Mouse (Mus musculus): Measurements from ENCODE around the gene Magi2.
A peak's percentile ranks its signal among the peaks of the same experiment; 100 is the strongest.
"Not testable (repeated sequence)": the region's sequence is repeated elsewhere in the genome, so short reads cannot be mapped to it uniquely, and the experiment has no call there.

Magi2 gene

DNA sequence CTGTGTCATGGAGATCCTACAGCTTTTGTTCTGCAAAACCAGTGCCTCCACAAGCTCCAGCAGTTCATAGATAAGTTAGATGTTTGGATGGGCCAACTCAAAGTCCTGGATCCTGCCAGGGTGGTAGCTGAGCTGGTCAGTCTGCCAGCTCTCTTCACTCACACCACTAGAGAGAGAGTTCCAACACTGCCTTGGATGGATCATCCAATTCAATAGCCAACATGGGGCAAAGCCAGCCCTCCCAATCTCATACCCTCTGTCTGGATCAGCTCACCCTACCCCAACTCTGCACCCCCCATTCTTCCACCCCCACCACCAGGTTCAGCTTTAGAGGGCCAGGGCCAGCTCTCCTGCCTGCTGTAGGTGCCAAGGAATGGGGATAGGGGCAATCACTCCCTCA is 235.7 kb downstream of the Magi2 start:
- DNase-seq: no peak

DNA sequence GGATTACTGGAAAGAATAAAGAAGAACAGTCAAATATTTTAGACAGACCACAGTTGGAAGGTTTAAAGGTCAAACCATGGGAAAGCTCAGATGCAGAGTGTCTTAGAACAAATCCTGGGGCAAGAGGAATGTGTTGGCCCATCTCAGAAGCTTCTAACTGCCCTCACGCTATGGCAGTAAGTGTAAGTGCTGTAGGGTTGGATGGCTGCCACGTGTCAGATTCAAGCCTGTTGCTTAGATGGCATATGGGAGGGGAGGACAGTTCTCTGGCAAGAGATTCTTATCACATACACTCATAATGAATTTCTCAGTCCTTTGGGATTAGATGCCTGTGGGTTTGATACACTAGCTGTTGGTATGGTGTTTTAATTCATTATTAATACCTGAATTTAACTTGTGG is 238.5 kb downstream of the Magi2 start:
- DNase-seq: peak; percentile 10

DNA sequence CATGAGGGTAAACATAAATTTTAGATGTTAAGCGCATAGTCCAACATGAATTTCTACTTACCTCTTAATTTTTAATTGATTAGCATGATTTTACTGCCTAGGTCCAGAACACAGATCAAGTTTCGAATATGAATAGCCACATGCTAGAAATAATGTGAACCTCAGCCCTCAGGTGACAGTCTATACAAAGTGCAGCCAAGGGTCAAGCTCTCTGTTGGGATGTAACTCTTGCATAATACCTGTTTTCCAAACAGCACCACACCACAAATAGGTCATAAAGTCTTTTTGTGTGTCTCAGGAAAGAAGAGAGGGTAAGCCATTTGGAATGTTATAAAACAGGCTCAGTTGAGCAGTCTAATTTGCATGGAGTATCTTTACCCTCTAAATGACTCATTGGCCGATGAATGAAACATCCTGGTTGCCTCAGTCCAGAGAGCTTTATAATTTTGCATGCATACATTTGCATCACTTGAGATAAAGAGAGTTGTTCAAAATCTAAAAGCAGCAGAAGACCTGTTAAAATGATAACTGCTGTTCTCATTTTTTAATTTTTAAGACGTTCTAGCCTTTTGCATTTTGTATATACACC is 246.1 kb downstream of the Magi2 start:
- DNase-seq: no peak

DNA sequence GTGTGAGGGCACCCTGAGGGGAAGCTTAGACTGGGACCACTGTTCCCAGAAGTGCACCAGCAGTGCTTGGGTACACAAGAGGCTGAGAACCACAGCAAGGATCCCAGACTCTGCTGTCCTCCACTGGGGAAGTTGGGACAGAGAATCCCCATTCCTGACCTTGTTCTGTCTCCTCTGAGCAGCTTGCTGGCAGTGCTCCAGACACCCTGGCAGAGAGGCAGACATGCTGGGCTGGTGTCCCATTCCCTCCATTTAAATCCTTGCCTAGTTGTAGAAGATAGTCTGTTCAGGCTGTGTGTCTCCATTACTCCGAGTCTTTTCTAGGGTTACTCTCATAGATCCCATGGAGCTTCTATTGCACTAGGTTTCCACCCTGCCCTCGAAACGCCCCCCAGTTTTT is 256.1 kb downstream of the Magi2 start:
- DNase-seq: peak; percentile 80

DNA sequence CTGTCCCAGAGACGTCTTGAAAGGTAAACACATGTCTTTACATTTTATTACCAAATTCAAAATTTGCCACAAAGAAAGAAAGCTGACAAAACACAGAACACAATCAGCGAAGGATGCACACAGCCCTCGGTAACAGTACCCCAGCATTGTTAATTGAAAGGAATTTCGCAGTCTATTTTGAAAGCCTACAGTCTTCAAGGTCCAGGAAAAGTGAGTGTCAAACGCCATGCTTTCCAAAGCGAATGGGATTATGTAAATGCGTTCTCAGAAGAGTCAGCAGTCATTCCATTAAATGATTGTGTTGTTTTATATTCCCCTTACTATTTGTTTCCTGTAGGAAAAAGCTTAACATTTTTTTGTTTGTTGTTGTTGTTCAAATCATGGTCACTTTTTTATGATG is 261.1 kb downstream of the Magi2 start:
- no peak for DNase-seq

DNA sequence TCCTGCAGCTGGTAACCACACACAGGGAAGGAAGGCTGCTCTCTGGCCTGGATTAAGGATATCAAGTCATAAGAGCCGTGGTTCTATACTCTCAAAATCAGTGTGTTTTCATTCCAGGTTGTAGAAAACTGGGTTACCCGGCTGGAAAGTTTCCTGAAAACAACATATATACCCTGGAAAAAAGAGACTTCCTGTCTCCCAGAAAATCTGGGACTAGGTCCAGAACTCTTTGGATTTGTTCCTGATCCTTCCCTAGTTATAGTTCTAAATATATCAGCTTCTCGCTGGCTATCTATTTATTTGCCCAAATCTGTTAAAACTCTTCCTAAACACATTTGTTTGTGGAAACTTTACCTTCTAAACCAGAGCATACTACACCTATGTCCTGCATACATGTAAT is 274.2 kb downstream of the Magi2 start:
- peak; percentile 7 for DNase-seq

DNA sequence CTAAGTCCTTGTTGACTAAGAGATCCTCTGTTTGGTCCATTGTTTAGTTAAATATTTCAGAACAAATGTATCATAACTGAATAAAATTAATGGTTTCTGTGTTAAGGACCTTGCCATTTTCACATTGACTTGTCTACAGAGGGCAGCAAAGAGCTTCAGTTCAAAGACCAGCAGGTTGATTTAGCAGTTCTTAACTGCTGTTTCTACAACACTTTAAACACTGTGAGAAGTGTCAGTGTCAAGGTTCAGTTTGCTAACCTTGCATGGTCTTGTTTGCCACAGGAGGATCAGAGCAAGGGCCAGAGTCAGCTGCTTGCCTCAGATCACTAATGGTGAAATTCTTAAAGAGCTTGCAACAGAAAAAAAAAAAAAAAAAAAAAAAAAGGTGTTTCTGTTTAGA is 295.3 kb downstream of the Magi2 start:
- DNase-seq: no peak

DNA sequence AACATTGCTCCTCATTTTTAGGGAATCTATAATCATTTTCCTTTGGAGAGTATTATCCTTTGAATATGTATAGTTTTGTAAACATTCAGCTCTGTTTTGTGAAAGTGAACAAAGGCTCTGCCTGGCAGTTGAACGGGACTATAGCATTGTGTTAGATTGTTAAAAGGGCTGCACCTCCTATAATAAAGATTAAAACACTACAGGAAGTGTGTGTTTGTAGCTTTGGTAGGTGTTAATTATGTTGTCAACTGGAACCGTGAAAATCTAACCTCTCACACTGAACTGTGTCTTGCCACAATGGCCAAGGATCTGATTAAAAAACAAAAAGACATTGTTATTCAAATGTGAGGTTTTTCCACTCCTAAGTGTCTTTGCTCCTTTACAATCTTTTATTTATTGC is 312.5 kb downstream of the Magi2 start:
- no peak for DNase-seq

DNA sequence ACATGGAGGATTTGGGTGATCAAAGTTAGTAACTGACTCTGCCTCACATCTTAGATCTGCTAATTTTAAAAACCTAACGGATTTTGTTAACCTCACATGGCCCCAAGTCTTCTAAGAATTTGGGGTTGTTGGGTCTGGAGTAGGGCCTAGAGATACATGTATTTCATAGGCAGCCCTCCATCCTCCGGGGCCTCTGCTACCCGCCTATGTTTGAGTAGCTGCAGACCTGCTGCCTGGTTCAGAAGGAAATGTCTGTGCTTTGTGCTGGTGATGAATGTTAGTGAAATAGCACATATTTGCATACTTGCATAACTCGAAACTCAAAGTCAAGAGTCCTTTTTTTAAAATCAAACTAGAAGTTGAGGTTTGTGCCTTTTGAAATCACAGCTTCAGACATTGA is 319.6 kb downstream of the Magi2 start:
- DNase-seq: no peak

DNA sequence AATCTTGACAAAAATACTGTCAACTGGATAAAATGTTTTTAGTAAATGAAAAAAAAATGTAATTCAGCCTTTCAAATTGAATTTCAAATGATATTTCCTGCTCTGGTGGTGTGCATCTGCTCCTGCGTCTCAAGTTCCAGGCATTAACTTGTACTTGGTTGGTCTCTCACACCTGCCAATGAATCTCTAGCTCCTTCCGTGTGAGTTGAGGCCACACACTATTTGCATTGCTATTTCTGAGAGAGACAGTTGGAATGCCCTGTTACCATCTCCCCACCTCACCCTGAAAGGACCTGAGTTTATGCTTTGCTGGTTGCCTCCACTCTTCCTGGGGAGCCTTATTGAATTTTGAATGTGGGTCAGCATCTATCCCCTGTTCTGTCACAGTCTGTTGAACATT is 320.1 kb downstream of the Magi2 start:
- DNase-seq: no peak

DNA sequence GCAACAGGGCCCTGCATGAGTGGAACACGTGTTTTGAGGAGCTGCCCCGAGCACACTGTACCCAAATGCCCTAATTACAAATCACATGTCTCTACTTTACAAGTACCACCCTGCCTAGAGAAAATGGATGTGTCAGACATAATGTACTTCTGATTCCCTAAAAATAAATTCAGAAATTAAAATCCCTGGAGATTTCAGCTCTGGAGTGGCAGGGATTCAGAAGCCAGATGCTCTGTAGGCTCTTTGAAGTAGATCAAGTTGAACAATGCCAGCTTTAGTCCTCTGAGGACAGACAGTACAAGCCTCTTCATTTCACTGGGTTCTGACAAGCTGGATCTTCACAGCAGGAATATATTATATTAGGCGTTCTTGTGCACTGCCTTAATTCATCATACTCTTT is 326.7 kb downstream of the Magi2 start:
- no peak for DNase-seq

DNA sequence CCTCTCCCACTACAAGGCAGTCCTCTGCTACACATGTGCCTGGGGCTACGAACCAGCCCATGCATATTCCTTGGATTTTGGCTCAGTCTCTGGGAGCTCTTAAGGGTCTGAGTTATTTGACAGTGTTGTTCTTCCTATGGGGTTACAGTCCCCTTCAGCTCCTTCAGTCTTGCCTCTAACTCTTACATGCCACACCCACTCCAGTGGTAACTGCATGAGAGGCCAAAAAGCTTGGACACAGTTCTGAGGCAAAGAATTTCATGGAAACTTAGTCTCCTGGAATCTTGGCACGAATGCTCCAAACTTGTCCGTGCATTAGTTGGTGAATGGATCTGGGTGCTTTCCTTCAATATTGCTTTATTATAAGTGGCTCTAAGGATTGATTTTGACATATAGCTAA is 338.8 kb downstream of the Magi2 start:
- no peak for DNase-seq

DNA sequence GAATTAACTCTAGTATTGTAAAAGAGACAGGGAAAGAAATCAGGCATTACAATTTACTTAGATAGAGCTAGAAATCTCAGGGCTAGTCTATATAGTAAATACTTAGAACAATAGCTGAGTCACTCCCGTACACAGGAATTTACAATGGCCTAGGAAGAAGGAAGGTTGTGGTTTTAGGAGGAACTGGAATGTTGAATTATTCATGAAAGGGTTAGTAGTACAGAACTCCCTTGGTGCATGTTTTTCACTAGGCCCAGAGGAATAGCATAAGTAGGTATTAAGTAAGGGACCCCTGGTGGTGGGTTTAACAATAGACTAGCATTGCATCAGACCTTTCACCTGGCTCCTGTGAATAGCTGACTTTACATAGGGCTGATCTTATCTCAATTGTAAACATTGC is 339.3 kb downstream of the Magi2 start:
- not testable (repeated sequence) for DNase-seq

DNA sequence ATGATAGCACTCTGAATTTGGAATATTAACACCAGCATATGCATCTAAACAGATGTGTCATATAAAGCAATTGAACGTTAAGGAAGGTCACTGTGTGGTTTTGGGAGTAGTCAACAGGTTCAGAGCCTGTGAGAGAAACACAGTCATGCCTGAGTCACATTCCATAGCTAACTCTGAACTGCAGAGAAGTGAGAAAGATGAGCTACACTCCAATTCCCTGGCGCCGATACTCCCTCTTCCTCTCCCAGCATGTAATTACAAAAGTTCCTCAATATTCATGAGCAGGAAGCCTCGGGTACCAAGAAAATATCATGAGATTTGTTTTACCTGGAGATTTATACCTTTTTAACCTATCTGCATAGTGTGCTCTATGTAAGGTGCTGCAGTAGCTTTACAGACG is 380.9 kb downstream of the Magi2 start:
- no peak for DNase-seq

DNA sequence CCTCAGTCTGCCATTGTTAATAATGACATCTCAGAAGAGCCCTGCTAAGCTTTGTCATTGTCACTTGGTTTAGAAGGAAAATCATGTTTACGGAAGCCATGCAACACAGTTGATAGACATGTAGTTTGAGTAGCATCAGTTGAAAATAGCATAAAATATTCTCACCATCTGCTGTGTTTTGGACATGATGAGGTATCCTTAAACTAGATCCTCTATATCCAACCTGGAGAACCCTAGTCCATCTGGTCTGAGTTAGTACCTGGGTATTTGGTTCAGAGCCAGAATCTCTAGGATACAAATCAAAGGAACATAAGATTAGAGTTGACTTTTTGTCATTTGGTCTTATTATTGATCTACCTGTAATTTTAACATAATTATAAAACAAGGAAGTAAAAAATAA is 385.0 kb downstream of the Magi2 start:
- DNase-seq: peak; percentile 29

DNA sequence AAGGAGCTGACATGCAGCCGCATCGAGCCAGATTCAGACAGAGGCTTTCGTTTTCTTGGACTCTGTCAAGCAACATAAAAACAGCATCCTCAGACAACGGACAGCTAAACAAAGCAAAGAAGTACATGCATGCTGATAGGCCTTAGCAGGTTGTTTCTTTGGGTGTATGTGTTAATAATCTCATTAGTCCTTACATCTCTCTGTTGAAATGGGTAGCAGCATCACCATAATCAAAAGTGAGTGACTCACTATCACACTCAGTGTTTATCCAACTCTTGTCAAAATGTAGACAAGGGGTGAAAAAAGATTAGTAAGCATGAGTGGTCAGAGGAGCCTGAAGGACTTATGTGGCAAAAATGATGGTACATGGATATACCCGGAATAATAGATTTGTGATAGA is 394.8 kb downstream of the Magi2 start:
- no peak for DNase-seq

DNA sequence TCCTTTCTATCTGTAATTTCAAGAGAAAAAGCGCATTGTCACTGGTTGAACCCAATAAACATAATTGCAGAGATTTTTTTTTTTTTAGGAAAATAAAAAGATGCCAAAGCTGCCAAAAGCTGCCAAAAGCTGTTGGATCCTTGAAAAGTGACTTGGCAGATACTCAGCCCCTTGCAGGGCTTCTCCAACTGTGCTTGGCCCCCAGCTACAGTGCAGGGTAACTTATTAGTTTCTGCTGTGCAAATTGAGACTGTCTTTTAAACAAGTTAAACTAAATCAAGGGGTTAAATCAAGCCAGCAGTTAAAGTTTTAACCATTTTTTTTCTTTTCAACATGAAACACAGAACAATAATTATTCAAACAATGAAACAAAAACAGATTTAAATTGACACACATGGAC is 407.1 kb downstream of the Magi2 start:
- peak; percentile 25 for DNase-seq

DNA sequence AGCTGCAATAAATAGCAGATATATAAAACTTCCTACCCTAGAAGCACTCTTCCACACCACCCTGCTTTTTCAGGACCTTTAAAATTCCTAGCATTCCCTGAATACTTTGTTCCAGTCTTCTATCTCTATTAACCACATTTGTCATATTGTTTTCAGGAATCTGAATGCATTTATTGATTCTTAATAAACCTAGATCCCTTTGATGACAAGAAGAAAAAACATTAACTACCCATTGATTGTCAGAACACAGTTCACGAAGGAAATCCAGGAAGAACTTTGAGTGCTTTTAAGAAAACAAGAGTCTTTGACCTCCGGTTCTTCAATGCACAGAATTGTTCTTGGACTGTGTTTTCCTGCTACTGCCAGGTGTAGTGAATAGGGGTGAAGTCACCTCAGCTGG is 411.0 kb downstream of the Magi2 start:
- no peak for DNase-seq

DNA sequence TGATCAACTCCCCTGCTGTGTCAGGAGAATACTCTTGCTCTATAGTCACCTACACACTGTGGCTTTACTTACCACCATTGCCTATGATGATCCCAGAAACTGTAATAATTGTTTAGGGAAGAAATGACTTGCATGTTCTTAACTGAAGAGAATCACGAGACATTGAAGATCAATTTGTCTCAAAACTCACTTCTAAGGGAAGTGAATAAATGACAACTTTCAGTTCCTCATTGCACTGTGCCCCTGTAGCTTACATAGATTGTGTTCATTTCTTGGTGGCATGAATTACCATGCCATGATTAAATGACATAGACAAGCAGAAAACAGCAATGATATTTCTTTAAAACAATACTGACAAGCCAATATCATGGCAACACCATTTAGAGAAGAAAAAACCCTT is 429.1 kb downstream of the Magi2 start:
- DNase-seq: no peak

DNA sequence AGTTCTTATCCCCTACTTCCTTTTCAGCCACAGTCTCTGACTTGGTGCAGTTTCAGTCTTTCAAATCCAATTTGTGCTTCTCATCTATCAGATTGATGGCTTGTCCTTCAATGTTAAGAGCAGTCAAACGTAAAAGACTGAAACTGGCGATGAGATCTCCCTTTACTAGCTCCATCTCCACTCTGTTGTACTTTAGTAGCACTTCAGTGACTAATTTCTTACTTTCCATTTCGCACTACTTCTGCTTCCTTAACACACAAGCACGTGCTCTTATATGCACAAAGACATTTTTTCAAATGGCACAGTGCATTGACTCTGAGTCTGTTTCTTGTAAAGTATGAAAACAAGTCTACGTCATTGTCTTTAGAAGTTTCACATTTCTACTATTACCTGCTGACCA is 439.6 kb downstream of the Magi2 start:
- DNase-seq: no peak

DNA sequence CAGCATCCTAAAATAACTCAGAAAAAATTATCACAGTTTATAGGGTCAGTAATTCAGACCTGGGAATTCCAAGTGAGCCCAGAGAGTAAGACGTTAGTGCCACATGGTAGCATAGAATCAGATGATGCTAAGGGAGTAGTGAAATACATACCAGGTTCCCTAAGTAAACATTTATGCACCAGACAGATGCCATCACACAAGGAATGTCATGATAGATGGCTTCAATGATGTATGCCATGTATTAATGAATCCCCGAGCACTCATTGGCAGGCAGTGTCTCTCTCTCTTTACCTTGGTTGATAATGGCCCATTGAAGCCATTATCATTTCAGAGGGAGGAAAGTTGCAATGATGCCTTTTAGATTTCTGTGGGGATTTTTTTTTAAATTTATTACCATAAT is 490.5 kb downstream of the Magi2 start:
- DNase-seq: no peak

DNA sequence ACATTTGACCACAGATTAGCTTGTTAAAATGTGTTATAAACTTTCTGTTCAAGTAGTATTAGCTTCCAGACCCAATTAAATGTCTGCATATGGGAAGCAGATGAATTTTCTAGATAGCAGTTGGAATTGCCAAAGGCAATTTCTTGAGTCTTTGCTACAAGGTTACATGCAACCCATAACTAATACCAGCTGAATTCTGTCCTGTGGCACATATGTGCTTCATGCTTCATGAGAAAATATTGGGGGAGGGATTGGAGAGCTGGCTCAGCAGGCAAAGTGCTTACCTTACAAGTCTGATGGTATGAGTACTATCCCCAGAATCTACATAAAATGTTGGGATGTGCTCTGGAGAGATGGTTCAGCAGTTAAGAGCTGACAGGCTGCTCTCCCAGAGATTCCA is 499.4 kb downstream of the Magi2 start:
- DNase-seq: no peak

DNA sequence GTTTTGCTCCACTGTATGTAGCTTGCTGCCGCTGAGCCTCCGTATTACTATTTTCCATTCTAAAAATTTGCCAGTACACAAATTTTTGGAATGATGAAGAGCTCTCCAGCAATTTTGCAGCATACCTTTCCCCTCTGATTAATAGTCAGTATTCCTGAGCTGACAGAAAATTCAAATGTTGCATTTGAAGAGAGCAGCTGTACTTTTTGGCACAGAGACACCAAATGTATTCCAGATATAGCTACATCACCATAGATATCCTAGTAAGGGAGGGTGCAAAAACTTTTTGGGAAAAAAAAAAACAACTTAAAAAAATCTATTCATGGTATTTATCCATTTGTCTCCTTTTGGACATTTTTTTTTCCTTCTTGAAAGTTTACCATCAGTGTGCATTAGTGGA is 518.5 kb downstream of the Magi2 start:
- DNase-seq: no peak

DNA sequence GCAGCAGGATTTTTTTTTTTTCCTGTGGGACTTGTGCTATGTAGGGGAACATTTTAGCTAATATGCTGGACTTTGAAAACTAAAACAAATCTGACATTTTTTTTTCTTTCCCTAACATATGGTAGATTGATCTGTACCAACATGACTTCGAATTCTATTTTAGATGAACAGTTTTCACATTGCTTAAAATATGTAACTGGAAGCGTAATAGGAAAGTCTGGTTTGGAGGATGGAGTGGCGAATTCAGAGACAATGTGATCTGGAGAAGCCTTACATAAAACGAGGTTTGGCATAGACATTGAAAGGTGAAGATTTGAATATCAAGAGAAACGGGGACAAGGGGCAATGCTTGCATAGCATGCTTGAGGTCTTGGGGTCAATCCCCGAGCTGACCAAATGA is 519.1 kb downstream of the Magi2 start:
- no peak for DNase-seq

DNA sequence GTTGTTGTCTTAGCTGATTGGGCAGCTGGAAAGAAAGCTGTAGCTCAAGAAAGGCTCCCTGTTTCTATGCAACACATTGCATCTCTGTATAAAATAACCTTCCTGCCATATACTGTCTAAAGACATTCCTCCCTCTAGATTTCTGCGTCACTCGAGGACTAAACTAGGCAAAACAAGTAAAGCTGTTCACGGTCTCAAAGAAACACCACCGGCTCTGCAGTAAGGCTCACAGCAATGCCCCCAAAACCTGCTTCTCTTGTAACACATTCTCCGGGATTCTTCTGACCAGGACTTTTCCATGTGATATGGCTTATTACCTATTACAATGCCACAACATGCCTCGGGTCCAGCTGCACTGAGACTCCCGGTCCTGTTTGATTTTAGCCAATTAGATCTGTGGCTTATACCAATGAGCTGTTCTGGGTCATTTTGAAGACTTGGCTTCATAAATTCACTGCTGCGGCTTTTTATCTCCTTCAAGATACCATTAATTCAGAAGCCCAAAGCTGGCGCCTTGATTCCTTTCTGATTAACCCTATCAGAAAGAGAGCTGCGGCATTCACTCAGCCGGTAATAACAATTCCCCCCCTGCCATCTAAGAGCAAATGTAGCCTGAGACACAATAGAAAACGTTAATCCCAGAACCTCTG is 520.2 kb downstream of the Magi2 start:
- no peak for DNase-seq
